ENCODE assay signal across 8 mouse cellular contexts in the genomic region with DNA sequence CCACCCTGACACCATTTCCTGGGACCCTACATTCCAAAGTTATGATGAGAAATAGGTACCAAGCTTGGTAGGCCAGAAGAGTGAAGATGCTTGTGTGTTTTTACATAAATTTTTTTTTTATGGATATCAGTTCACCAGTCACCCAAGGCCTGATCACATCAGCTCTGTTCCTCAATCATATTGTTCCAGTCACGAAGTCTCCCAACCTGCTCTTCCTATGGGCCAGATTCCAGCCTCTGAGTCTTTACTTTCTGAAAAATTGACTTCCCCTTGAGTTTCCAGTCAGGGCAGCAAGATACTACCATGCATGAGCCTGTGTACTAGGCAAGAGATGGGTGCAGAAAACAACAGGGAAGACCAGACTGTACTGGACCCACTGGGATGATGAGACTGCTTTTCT. TPM values are rescaled to one million over a fixed set of nuclear protein-coding genes. Genes with fewer than 3 reads are reported as not detected.
DNase-seq lines count a peak whose midpoint lies in the region; ATAC-seq lines count a peak whose summit lies in the region.

A gene (minus strand): TSS at position 101 of the 400 bp plus-strand sequence.

- 0 out of 2 replicates have a peak, but pooled peaks cover 10% of the 10 kb centered on the region for H3K4me1 ChIP-seq in brown adipose tissue, adult 24 weeks (ENCODE audit: control insufficient read depth, insufficient read depth, insufficient read length, low read length)
- H3K4me1 ChIP-seq in midbrain, embryonic 15.5 days, result peaks cover 30% of the 10 kb centered on the region

- WGBS in midbrain, embryonic 15.5 days, result 94% methylated on average over 1 of the region's 1 CpGs

- H3K9ac ChIP-seq in midbrain, embryonic 15.5 days, result peak within 1 kb of the TSS; percentile 46

- peak within 1 kb of the TSS; percentile 81 for H3K4me2 ChIP-seq in midbrain, embryonic 15.5 days

- no peaks in the 10 kb centered on the region for H3K27me3 ChIP-seq in midbrain, embryonic 15.5 days (replicated peaks)

- ATAC-seq in midbrain, embryonic 15.5 days (replicated peaks), result no peak

- DNase-seq in layer of hippocampus, adult 8-10 months (ENCODE audit: low spot score in 2 of 2), result no peak
- DNase-seq in layer of hippocampus, adult 9-11 months, result no peak
- no peak for DNase-seq in heart, adult 8-10 months (ENCODE audit: low spot score)
- no peak for DNase-seq in layer of hippocampus, postnatal 25 days (ENCODE audit: extremely low spot score in 1 of 2, low spot score in 1 of 2)
- no peak for DNase-seq in adipocyte (ENCODE audit: low spot score)
- no peak for DNase-seq in yolk sac, embryonic 10.5 days (ENCODE audit: low spot score)

- no peaks in the 10 kb centered on the region; the same call in 1 of the 2 replicates for H3K36me3 ChIP-seq in midbrain, embryonic 15.5 days (replicated peaks)

- peak within 1 kb of the TSS; percentile 37 for H3K4me3 ChIP-seq in brown adipose tissue, adult 24 weeks (ENCODE audit: insufficient read depth, low read depth, low read length)
- H3K4me3 ChIP-seq in midbrain, embryonic 15.5 days, result peak within 1 kb of the TSS; percentile 98

- no peaks in the 10 kb centered on the region for H3K9me3 ChIP-seq in midbrain, embryonic 15.5 days

- H3K27ac ChIP-seq in brown adipose tissue, adult 24 weeks (replicated peaks; ENCODE audit: low read depth, low read length), result peak within 1 kb of the TSS; percentile 52
- H3K27ac ChIP-seq in midbrain, embryonic 15.5 days, result peak within 1 kb of the TSS; percentile 97

RNA-seq across cellular contexts. Expression of the gene that starts here (rescaled TPM):
- 100 to 1,000 TPM; 131 to 157 (median 141) TPM for total RNA-seq in layer of hippocampus, adult 8-10 months (2022)
- 130 and 183 TPM in 2 replicates for polyA plus RNA-seq in brown adipose tissue, adult 24 weeks (2012; ENCODE audit: insufficient read depth, insufficient read length, missing spikeins)
- 10 to 100 TPM; 76.0 to 96.9 (median 84.0) TPM for total RNA-seq in heart, adult 8-10 months (2022)
- total RNA-seq in layer of hippocampus, postnatal 25 days (2021), result 100 to 1,000 TPM; 129 to 152 TPM
- polyA plus RNA-seq in midbrain, embryonic 15.5 days (2015; fragmentation: Nextera tagmentation; extraction: Ambion mirVana), result 197 and 208 TPM in 2 replicates
